Mouse (Mus musculus) heart, adult 2 months (tissue): ENCODE data around the gene Dnajc8.

Experiments
- CTCF ChIP-seq: fragments of 200-600 bp; IDR thresholded peaks from 2 replicates; pipeline ENCODE4 v1.8.1; 2022; ENCODE audit warnings: antibody characterized with exemption, mild to moderate bottlenecking, moderate library complexity
- POLR2A ChIP-seq: fragments of 200-500 bp; IDR thresholded peaks from 2 replicates; pipeline ENCODE4 v1.6.1; 2011; ENCODE audit warnings: mild to moderate bottlenecking, low read depth, low read length, control low read depth; ENCODE audit not compliant: insufficient read depth

DNA sequence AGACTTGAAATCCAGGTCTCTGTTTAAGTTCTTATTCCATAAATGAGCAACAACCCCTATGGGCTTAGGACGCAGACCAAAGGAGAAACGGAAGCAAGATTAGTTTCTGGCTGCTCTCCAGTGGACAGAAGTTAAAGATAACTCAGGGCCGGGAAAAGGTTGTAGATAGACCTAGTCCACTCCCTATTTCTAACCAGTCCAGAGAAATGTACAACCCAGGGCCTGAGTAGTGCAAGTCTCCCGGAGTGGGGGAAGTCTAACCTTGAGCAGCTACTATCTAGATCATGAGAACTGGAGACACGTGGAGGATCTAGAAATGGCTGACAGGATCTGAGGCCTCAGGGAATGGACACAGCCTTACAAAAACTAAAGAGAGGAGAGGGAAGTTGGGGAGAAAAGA, 2.9 kb upstream of the Dnajc8 start:
- TF ChIP-seq CTCF, result no peak
- TF ChIP-seq POLR2A, result no peak
